Mouse (Mus musculus) myocyte (in vitro differentiated cells): ENCODE data around the gene Vezf1. TPM values are rescaled to one million over a fixed set of nuclear protein-coding genes. Genes with fewer than 3 reads are reported as not detected.

Experiments used
- H3K27me3 ChIP-seq: one replicate; pipeline ENCODE4 v1.6.1; 2011; ENCODE audit not compliant: control insufficient read depth, insufficient read depth, insufficient read length
- H3K36me3 ChIP-seq: one replicate; pipeline ENCODE4 v1.6.1; 2011; ENCODE audit not compliant: control insufficient read depth, insufficient read depth
- H3K4me2 ChIP-seq: one replicate; pipeline ENCODE4 v1.6.1; 2011; ENCODE audit warnings: low read depth, control low read depth
- H3K4me3 ChIP-seq: one replicate; pipeline ENCODE4 v1.5.1; 2011; ENCODE audit warnings: mild to moderate bottlenecking, control low read depth, moderate library complexity
- H3K79me2 ChIP-seq: one replicate; pipeline ENCODE4 v1.6.1; 2011; ENCODE audit not compliant: control insufficient read depth, insufficient read depth
- H3ac ChIP-seq: one replicate; pipeline ENCODE4 v1.6.1; 2011; ENCODE audit not compliant: control insufficient read depth, insufficient read length
- CEBPB ChIP-seq: IDR thresholded peaks from 2 replicates; pipeline ENCODE4 v1.6.1; 2011; ENCODE audit warnings: mild to moderate bottlenecking, moderate library complexity; ENCODE audit not compliant: poor library complexity, insufficient read depth, severe bottlenecking
- E2F4 ChIP-seq: IDR thresholded peaks from one replicate; pipeline ENCODE4 v1.6.1; 2011; ENCODE audit warnings: mild to moderate bottlenecking, control low read depth, moderate library complexity; ENCODE audit not compliant: insufficient read depth
- MAX ChIP-seq: IDR thresholded peaks from one replicate; pipeline ENCODE4 v1.6.1; 2011; ENCODE audit warnings: low read depth, mild to moderate bottlenecking, control low read depth
- MYOD1 ChIP-seq, 3 experiments: IDR thresholded peaks; one replicate each; pipeline ENCODE4 v1.6.1; 2011; ENCODE audit warnings: control low read depth in 2 of 3, low read depth in 2 of 3, mild to moderate bottlenecking in 2 of 3, moderate library complexity in 1 of 3; ENCODE audit not compliant: insufficient read length in 2 of 3, control insufficient read depth in 1 of 3
- MYOG ChIP-seq, 3 experiments: IDR thresholded peaks; one replicate each; pipeline ENCODE4 v1.6.1; 2011; ENCODE audit warnings: control low read depth in 2 of 3, low read depth in 2 of 3, mild to moderate bottlenecking in 2 of 3; ENCODE audit not compliant: insufficient read length in 2 of 3, control insufficient read depth in 1 of 3, insufficient read depth in 1 of 3
- POLR2A ChIP-seq: IDR thresholded peaks from one replicate; pipeline ENCODE4 v1.6.1; 2011; ENCODE audit warnings: low read depth, mild to moderate bottlenecking, control low read depth, moderate library complexity; ENCODE audit not compliant: insufficient read length
- POLR2AphosphoS2 ChIP-seq: IDR thresholded peaks from one replicate; pipeline ENCODE4 v1.6.1; 2011; ENCODE audit warnings: low read depth, control low read depth; ENCODE audit not compliant: insufficient read length
- REST ChIP-seq: IDR thresholded peaks from one replicate; pipeline ENCODE4 v1.6.1; 2011; ENCODE audit warnings: mild to moderate bottlenecking, control low read depth, moderate library complexity; ENCODE audit not compliant: insufficient read depth, insufficient read length
- SRF ChIP-seq: IDR thresholded peaks from one replicate; pipeline ENCODE4 v1.6.1; 2011; ENCODE audit warnings: low read depth; ENCODE audit not compliant: control insufficient read depth, insufficient read length
- TCF12 ChIP-seq: IDR thresholded peaks from one replicate; pipeline ENCODE4 v1.6.1; 2011; ENCODE audit warnings: mild to moderate bottlenecking, control low read depth; ENCODE audit not compliant: poor library complexity, insufficient read depth, severe bottlenecking
- TCF3 ChIP-seq: IDR thresholded peaks from one replicate; pipeline ENCODE4 v1.6.1; 2011; ENCODE audit warnings: low read depth, control low read depth; ENCODE audit not compliant: insufficient read length
- USF1 ChIP-seq: IDR thresholded peaks from one replicate; pipeline ENCODE4 v1.6.1; 2011; ENCODE audit warnings: low read depth, mild to moderate bottlenecking, control low read depth, moderate library complexity
- polyA plus RNA-seq: library from polyadenylated mRNA; unstranded; fragments of >200 nt; fragmentation: generic; extraction: Trizol; gene quantifications from one replicate; pipeline ENCODE4 v1.2.1, GENCODE M21; 2012; ENCODE audit warnings: missing spikeins

The Vezf1 gene
- polyA plus RNA-seq, 1 experiment, result 17.7 TPM

DNA sequence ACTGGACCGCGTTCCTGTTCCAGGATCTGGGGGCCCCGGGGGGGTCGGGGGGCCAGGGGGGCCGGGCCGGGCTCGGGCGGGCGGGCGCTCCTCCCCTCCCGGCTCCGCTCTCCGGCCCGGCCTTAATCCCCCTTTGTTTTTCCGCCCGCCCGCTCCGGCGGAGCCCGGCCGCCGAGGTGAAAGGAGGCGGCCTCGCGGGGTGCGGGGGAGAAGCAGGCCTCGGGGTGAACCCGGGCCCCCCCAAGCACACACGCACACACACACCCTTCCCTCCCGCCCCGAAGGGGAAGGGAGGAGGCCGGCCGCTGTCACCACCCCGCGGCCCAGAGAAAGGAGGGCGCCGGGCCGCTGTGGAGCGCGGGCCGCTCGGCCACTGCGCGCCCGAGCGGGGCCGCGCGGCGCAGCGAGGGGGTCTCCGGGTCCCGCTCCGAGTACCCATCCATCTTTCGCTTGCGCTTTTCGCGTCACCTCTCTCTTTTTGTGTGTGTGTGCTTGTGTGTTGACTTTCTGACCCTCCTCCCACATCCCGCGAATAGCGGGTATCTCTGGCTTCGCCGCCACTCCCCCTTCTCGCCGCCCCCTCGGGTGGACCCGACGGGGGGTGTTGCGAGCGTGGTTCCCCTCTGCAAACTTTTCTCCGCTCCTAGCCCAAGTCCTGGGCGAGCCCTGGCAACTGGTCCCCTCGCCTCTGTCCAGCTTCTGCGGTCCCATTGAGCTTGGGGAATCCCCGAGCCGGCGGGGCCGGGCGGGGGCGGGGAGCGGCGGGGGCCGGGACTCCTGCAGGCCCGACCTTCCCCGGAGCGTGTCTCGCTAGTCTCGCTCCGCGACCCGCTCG lies 549 bp downstream of the Vezf1 start:
- H3K4me2 ChIP-seq, result peak overlapping the region; percentile 97
- H3K36me3 ChIP-seq, result peaks cover 5% of the 10 kb centered on the region
- TF ChIP-seq POLR2A, result peak; percentile 53
- TF ChIP-seq CEBPB, result no peak
- TF ChIP-seq MYOG (IDR thresholded peaks at IDR 0.05; ENCODE audit: control insufficient read depth in 1 of 3, insufficient read depth in 1 of 3, insufficient read length in 2 of 3, low read depth in 2 of 3), result no peak
- H3ac ChIP-seq, result peak overlapping the region; percentile 44
- H3K79me2 ChIP-seq, result peaks cover 52% of the 10 kb centered on the region
- peak overlapping the region; percentile 85 for H3K4me3 ChIP-seq
- H3K27me3 ChIP-seq, result no peaks in the 10 kb centered on the region

GRCm38 (mm10) chr11:88069246-88069570 lies 1.1 kb downstream of the Vezf1 start:
- peaks cover 58% of the 10 kb centered on the region for H3K79me2 ChIP-seq
- H3K27me3 ChIP-seq, result no peaks in the 10 kb centered on the region
- H3K36me3 ChIP-seq, result peaks cover 8% of the 10 kb centered on the region
- peak overlapping the region; percentile 97 for H3K4me2 ChIP-seq
- no peak for TF ChIP-seq TCF3
- TF ChIP-seq TCF12, result no peak
- TF ChIP-seq E2F4, result no peak
- no peak for TF ChIP-seq MAX
- no peak for TF ChIP-seq USF1
- no peak for TF ChIP-seq MYOG (IDR thresholded peaks at IDR 0.05; ENCODE audit: control insufficient read depth in 1 of 3, insufficient read depth in 1 of 3, insufficient read length in 2 of 3, low read depth in 2 of 3)
- TF ChIP-seq MYOD1 (IDR thresholded peaks at IDR 0.05; ENCODE audit: control insufficient read depth in 1 of 3, insufficient read length in 2 of 3, low read depth in 2 of 3), result no peak
- TF ChIP-seq REST, result no peak
- TF ChIP-seq SRF, result no peak
- TF ChIP-seq POLR2AphosphoS2, result no peak
- no peak for TF ChIP-seq CEBPB
- no peak for TF ChIP-seq POLR2A
- peak overlapping the region; percentile 85 for H3K4me3 ChIP-seq
- H3ac ChIP-seq, result peak overlapping the region; percentile 44

DNA sequence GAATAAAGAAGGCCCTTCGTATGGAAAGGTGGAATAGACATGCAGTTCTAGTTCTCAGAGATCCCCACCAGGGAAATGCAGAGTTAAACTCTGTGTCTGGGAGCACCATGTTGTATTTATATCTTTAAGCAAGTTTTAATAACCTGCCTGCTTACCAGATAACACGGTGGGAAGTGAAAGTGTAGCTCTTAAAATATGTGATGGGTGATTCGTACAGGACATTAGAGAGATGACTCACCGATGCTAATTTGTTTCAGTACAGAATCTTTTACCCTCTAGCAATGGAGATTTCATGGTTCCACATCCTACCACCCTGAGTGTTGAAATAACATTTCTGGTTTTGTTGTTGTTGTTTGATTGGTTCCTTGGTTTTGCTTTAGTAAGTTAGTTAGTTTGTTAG lies 2.3 kb downstream of the Vezf1 start:
- Histone ChIP-seq H3ac (no peak overlapping the region), H3K4me2 (peak overlapping the region; percentile 97), H3K4me3 (no peak overlapping the region), H3K27me3 (no peaks in the 10 kb centered on the region), H3K36me3 (peaks cover 17% of the 10 kb centered on the region), H3K79me2 (peaks cover 70% of the 10 kb centered on the region)
- no peak for TF ChIP-seq POLR2AphosphoS2
- TF ChIP-seq REST, result no peak
- TF ChIP-seq TCF3, result no peak
- TF ChIP-seq MAX, result no peak
- no peak for TF ChIP-seq USF1
- TF ChIP-seq CEBPB, result no peak

DNA sequence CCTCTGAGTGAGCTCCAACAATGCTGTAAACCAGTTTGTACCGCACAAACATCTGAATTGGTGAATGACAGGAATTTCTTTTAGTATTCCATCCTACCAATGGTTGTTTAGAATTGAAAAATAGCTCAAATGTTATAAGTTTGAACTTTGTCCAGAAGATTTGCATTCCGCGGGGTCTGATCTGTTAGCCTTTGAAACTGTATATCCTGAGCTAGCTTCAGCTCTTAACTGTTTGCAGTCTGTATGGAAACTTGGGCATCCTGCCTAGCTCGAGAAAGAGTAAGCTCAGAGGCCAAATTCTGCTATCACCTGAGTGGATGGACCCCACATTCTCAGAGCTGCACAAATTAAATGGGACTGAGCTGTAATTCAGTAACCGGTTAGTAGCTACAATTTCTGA lies 3.0 kb downstream of the Vezf1 start:
- Histone ChIP-seq H3ac (no peak overlapping the region), H3K27me3 (no peaks in the 10 kb centered on the region), H3K36me3 (peaks cover 24% of the 10 kb centered on the region), H3K79me2 (peaks cover 77% of the 10 kb centered on the region), H3K4me2 (peak overlapping the region; percentile 97), H3K4me3 (no peak overlapping the region)
- TF ChIP-seq POLR2AphosphoS2 (no peak), MAX (no peak)

DNA sequence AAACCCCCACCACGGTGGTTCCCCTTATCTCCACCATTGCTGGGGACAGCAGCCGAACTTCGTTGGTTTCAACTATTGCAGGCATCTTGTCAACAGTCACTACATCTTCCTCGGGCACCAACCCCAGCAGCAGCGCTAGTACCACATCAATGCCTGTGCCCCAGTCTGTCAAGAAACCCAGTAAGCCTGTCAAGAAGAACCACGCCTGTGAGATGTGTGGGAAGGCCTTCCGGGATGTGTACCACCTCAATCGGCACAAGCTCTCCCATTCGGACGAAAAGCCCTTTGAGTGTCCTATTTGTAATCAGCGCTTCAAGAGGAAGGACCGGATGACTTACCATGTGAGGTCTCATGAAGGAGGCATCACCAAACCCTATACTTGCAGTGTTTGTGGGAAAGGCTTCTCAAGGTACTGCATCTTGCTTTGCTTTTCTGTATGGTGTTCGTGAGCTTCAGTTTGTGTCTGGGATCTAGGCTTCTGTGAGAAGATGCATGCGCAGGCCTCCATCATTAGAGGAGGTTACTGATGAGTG lies 5.3 kb downstream of the Vezf1 start:
- H3K36me3 ChIP-seq, result peaks cover 43% of the 10 kb centered on the region
- no peaks in the 10 kb centered on the region for H3K27me3 ChIP-seq
- no peak overlapping the region for H3K4me2 ChIP-seq
- no peak for TF ChIP-seq MAX
- TF ChIP-seq E2F4, result no peak
- no peak for TF ChIP-seq TCF3
- TF ChIP-seq MYOD1 (IDR thresholded peaks at IDR 0.05; ENCODE audit: control insufficient read depth in 1 of 3, insufficient read length in 2 of 3, low read depth in 2 of 3), result no peak
- TF ChIP-seq MYOG (IDR thresholded peaks at IDR 0.05; ENCODE audit: control insufficient read depth in 1 of 3, insufficient read depth in 1 of 3, insufficient read length in 2 of 3, low read depth in 2 of 3), result no peak
- H3ac ChIP-seq, result no peak overlapping the region
- H3K79me2 ChIP-seq, result peaks cover 95% of the 10 kb centered on the region
- H3K4me3 ChIP-seq, result no peak overlapping the region
